Mouse (Mus musculus): ENCODE data around the gene Lmo1.

The Lmo1 gene

GRCm38 (mm10) chr7:109174949-109175669, at the start of gene Lmo1:
Gene Lmo1, minus strand, starts transcription at chr7:109175207.
- DNase-seq (ENCODE audit: low read depth, low spot score), result peak; percentile 59

- peak; percentile 29 for DNase-seq (ENCODE audit: low read depth, low spot score)
These were observed 46.7 kb upstream of the Lmo1 start for GRCm38 (mm10) chr7:109221716-109222110.

- DNase-seq (ENCODE audit: low read depth, low spot score), result peak; percentile 18
These were observed 46.0 kb upstream of the Lmo1 start for GRCm38 (mm10) chr7:109220766-109221715.

GRCm38 (mm10) chr7:109220026-109220425, 45.0 kb upstream of the Lmo1 start:
- DNase-seq (ENCODE audit: low read depth, low spot score), result no peak

- no peak for DNase-seq (ENCODE audit: low read depth, low spot score)
These were observed 43.9 kb upstream of the Lmo1 start for GRCm38 (mm10) chr7:109218977-109219271.

- DNase-seq (ENCODE audit: low read depth, low spot score), result peak; percentile 85
These were observed 43.3 kb upstream of the Lmo1 start for GRCm38 (mm10) chr7:109218130-109218976.

- no peak for DNase-seq (ENCODE audit: low read depth, low spot score)
These were observed 34.8 kb upstream of the Lmo1 start for GRCm38 (mm10) chr7:109209804-109210203.

- DNase-seq (ENCODE audit: low read depth, low spot score), result no peak
These were observed 32.8 kb upstream of the Lmo1 start for GRCm38 (mm10) chr7:109207811-109208210.

- no peak for DNase-seq (ENCODE audit: low read depth, low spot score)
These were observed 31.4 kb upstream of the Lmo1 start for GRCm38 (mm10) chr7:109206358-109206757.

- no peak for DNase-seq (ENCODE audit: low read depth, low spot score)
These were observed 28.1 kb upstream of the Lmo1 start for GRCm38 (mm10) chr7:109203140-109203539.

- DNase-seq (ENCODE audit: low read depth, low spot score), result no peak
These were observed 25.6 kb upstream of the Lmo1 start for GRCm38 (mm10) chr7:109200559-109200958.

GRCm38 (mm10) chr7:109197161-109197650, 22.2 kb upstream of the Lmo1 start:
- no peak for DNase-seq (ENCODE audit: low read depth, low spot score)

- DNase-seq (ENCODE audit: low read depth, low spot score), result no peak
These were observed 21.5 kb upstream of the Lmo1 start for GRCm38 (mm10) chr7:109196399-109197082.

GRCm38 (mm10) chr7:109195982-109196381, 21.0 kb upstream of the Lmo1 start:
- no peak for DNase-seq (ENCODE audit: low read depth, low spot score)

- DNase-seq (ENCODE audit: low read depth, low spot score), result no peak
These were observed 19.8 kb upstream of the Lmo1 start for GRCm38 (mm10) chr7:109194850-109195249.

GRCm38 (mm10) chr7:109187244-109188035, 12.4 kb upstream of the Lmo1 start:
- peak; percentile 13 for DNase-seq (ENCODE audit: low read depth, low spot score)

- no peak for DNase-seq (ENCODE audit: low read depth, low spot score)
These were observed 11.0 kb upstream of the Lmo1 start for GRCm38 (mm10) chr7:109185975-109186374.

- DNase-seq (ENCODE audit: low read depth, low spot score), result no peak
These were observed 10.6 kb upstream of the Lmo1 start for GRCm38 (mm10) chr7:109185564-109185963.

- no peak for DNase-seq (ENCODE audit: low read depth, low spot score)
These were observed 1.7 kb upstream of the Lmo1 start for GRCm38 (mm10) chr7:109176688-109177087.
